Mouse (Mus musculus): ENCODE results near the gene Emx2.

GRCm38 (mm10) chr19:59469035-59469949 lies 11.1 kb downstream of the Emx2 start:
- no peak for TF ChIP-seq MAFK (IDR thresholded peaks at IDR 0.05; ENCODE audit: insufficient read depth, low read depth, low read length)
- no peak for TF ChIP-seq ZNF384 (IDR thresholded peaks at IDR 0.05; ENCODE audit: low read depth, low read length)
- TF ChIP-seq CHD2 (IDR thresholded peaks at IDR 0.05; ENCODE audit: low read depth, low read length) = no peak
- TF ChIP-seq HCFC1 (IDR thresholded peaks at IDR 0.05; ENCODE audit: borderline replicate concordance, insufficient read depth, low read length) = no peak

Measured in ES-E14 (cell line).